Mouse (Mus musculus): ENCODE measurements around the gene Mnd1. TPM values are rescaled to one million over a fixed set of nuclear protein-coding genes. Genes with fewer than 3 reads are reported as not detected.

Mnd1 gene
- polyA plus RNA-seq, 1 experiment: 21.4 TPM

Other genes with a start within 250 kb of the Mnd1 start
- gene Tmem131l, start 115.6 kb downstream of the Mnd1 start, polyA plus RNA-seq (2012; ENCODE audit: insufficient read depth, insufficient read length, missing spikeins): 8.4 and 9.8 TPM in 2 replicates
- gene Gm6525, start 18.3 kb upstream of the Mnd1 start, polyA plus RNA-seq (2012; ENCODE audit: insufficient read depth, insufficient read length, missing spikeins): 2.9 TPM in 1 of 2 replicates, not detected in the other
- gene Trim2, start 151.1 kb upstream of the Mnd1 start, polyA plus RNA-seq (2012; ENCODE audit: insufficient read depth, insufficient read length, missing spikeins): 14.0 and 14.2 TPM in 2 replicates

All from brown adipose tissue, adult 24 weeks (tissue).